Mouse (Mus musculus) heart, adult 9 months (tissue): ENCODE results near the gene Cmtr1.
A peak's percentile ranks its signal among the peaks of the same experiment; 100 is the strongest.
"Not testable (repeated sequence)": the region's sequence is repeated elsewhere in the genome, so short reads cannot be mapped to it uniquely, and the experiment has no call there.

ENCODE experiments used
- DNase-seq, 2 experiments: peaks; one replicate each; pipeline ENCODE4 v3.0.0; 2022; ENCODE audit warnings: low spot score in 2 of 2

Cmtr1 gene

GRCm38 (mm10) chr17:29704781-29705180 lies 44.4 kb downstream of the Cmtr1 start:
- DNase-seq, result peak in 1 of 2 experiments; percentile 22

GRCm38 (mm10) chr17:29705881-29706280 lies 45.5 kb downstream of the Cmtr1 start:
- DNase-seq, result no peak

DNA sequence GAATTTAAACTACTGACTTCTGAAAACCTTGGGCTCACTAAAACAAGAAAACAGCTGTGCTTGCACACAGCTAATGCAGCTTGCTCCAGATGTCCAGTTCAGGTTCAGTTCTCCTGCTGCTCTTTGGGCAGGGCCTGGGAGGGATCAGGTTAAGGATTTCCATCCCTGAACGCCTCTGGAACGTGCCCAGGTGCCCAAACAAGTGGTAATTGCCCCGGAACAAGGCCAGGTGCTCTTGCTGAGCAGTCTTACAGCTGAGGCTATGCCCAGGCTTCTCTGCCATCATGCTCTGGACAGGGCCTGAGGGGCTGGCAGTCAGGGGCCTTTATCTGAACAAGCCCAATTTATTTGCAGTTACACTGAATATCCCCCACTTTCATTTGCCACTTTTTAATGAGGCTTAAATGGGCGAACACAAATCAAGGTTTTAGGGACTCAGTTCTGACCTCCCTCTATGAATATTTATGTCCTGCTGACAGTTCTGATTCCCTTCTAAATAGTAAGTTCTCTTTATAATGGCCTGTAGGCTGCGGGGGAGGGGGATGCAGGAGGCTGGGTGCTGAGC lies 46.7 kb downstream of the Cmtr1 start:
- no peak for DNase-seq

DNA sequence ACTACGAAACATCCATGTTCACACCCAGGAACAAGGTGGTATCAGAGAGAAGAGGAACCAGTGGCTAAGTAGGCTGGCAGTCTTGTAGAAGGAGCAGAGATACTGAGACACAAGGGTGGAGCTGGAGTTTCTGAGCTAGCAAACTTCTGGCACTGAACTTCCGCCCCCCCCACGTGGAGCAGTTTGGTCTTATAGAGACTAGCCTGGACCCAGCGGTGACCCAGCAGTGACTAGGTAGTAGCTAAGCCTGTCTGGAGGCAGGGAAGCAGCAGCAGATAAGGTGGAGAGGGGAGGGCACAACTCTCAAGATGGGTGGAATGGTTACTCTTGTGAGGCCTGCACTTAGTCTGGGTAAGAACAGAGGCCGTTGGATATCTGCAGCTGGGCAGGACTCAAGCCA lies 48.4 kb downstream of the Cmtr1 start:
- DNase-seq, result no peak

DNA sequence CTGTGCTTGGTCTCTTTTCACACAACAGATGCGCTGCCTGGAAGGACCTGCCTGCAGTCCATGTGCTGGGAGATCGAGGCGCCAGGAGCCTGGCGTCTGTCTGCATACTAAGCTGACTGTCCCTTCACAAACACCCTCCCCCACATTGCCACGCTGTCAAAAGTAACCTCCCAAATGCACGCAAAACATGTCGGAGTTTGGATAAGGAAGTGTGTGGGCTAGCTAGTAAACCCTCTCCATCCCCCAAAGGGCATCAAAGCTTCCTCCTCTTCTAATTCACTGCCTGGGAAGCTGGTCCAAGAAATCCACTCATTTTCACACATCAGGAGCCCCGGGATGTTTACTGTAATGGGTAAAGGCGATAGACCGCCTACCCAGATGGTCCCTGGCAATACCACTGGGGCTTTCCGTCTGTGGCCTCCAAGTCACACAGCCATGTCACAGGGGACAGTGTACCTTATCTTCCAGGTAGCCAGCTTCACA lies 50.2 kb downstream of the Cmtr1 start:
- DNase-seq, result no peak

- no peak for DNase-seq
Observed at GRCm38 (mm10) chr17:29711076-29711744, 50.8 kb downstream of the Cmtr1 start.

DNA sequence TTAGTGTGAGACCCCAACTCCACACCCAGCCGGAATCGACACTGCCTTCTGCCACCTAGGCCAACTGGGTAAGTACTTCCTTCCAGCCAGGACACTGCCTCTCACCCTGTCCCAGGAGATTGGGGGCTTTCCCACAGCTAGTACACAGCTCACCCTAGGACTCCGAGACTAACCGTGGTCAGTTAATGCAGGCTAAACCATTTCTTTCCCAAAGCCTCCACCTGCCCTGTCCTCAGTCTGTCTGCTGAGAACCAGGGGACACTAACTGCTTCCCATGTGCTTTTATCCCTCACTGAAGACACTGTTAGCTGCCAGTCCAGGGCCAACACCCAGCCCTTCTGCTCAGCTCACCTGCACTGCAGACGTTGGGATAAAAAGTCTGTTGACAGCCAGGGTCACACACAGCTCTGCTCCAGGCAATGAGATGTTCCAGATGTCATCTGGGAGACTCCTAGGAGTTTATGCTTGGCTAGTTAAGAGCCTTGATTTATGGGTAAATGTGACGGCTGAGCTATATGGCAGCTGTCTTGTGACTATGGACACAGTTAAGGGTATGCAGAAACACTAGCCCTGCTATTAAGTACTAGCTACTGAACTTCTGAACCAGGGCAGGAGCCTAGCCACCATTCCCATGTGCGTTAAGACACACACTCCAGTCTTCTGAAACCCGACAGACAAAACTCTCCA lies 51.5 kb downstream of the Cmtr1 start:
- DNase-seq, result no peak

DNA sequence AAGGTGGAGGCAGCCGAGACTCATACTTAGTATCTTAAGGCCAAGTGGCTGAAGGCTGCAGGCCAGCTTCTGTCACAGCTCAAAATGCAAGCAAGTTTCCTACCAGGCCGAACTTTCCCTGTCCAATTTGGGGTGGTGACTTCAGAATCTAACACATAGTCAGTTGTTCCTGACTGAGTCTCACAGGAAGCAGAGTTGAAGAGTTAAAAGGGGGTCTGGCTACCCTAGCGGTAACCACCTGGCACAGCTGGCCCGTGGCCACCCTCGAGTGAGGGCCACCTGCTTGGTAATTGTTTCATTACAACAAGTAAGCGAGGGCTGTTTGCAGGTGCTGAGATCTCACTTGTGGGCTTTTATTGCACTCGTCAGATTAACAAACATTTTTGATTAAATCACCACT lies 52.2 kb downstream of the Cmtr1 start:
- DNase-seq, result no peak

GRCm38 (mm10) chr17:29713734-29714133 lies 53.3 kb downstream of the Cmtr1 start:
- DNase-seq, result not testable (repeated sequence)

- DNase-seq, result peak; percentile 95 to 96
Observed at GRCm38 (mm10) chr17:29716732-29717445, 56.5 kb downstream of the Cmtr1 start, which contains the start of gene Ccdc167. TSS of gene Ccdc167 (minus strand) at chr17:29717044.

DNA sequence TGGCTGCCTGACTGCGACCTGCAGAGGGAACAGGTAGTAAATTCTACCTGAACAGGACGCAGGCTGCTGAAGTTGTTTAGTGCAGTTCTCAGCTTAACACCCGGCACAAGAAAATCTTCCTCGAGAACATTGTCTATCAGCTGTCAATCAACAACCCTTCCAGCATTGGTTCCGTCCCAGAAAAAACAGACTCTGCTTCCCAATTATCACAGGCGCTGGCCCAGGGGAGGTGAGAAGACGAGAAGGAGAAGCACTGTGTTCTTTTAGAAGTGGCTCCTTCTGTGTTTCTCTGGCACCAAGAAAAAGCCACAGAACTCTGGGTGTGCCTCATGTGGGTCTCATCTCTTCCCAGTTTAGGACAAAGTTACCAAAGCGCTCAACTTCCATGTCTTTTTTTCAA lies 58.3 kb downstream of the Cmtr1 start:
- DNase-seq, result no peak

DNA sequence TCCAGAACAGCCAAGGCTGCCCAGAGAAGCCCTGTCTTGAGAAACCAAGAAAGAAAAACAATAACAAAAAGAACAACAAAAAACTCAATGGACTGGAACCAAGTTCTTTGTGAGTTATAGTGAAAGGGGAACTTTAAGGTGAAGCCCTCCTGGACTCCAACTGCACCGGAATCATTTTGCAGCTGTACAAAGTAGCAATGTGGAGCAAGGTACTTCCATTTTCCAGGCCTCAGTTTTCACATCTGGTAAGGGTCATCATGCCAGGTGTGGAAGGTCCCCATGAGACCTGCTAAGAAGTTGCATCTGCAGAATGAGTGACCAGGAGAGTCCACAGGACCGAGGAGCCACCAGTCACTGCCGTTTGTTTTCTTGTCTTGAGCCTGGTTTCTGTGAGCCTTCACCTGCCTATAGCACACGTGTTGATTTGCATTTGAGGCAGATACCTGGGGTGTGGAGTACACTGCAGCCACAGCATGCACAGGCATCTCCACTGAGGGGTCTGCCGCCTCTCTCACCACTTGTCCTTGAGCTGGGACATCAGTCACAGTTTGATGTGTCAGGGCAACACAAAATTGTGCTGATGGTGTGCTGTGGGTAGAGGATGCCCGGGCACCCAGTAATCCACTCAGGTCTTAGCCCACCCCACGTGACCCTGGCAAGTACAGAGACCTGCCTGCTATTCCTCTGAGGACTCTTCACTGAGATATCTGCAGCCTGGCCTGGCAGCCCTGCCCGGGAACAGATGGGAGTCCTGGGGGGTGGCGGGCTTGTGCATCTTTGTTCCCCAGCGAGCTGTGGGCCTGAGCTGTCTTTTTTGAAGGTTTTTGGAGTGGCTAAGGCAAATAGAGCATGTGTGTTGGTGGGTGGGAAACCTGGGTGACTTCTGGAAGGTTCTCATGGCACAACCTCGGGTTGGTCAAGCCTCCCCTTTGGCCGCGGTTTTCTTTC lies 59.5 kb downstream of the Cmtr1 start:
- DNase-seq, result no peak

DNA sequence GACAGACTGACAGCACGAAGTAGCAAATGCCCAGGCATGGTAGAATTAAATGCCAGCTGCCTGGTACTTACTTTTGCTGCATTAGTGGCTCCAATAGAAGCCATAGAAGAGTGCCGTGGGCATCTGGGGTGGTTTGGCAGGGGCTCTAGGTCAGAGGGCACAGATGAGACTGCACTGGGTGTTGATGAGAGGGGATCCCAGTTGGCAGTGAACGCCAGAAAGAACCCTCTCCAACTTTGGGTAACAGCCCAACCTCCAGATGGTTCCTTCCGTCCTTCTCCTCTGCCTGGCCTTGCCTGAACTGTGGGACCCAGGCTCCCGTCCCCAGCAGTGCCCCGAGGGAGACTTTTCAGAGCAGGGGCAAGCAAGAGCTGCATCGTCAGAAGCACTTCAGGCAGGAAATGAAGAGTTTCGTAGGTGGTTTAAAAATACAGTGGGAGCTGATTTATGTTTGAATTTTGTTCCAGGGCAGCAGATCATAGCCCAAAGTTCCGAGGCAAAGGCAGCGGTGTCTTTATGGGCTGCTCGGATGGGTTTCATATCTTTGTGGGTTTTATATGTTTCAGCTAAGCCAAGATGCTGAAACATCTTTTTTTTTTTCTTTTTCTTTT lies 60.5 kb downstream of the Cmtr1 start:
- no peak for DNase-seq

GRCm38 (mm10) chr17:29724610-29725009 lies 64.2 kb downstream of the Cmtr1 start:
- DNase-seq, result no peak

GRCm38 (mm10) chr17:29725027-29725620 lies 64.7 kb downstream of the Cmtr1 start:
- DNase-seq, result no peak

GRCm38 (mm10) chr17:29728082-29728481 lies 67.7 kb downstream of the Cmtr1 start:
- DNase-seq, result no peak

DNA sequence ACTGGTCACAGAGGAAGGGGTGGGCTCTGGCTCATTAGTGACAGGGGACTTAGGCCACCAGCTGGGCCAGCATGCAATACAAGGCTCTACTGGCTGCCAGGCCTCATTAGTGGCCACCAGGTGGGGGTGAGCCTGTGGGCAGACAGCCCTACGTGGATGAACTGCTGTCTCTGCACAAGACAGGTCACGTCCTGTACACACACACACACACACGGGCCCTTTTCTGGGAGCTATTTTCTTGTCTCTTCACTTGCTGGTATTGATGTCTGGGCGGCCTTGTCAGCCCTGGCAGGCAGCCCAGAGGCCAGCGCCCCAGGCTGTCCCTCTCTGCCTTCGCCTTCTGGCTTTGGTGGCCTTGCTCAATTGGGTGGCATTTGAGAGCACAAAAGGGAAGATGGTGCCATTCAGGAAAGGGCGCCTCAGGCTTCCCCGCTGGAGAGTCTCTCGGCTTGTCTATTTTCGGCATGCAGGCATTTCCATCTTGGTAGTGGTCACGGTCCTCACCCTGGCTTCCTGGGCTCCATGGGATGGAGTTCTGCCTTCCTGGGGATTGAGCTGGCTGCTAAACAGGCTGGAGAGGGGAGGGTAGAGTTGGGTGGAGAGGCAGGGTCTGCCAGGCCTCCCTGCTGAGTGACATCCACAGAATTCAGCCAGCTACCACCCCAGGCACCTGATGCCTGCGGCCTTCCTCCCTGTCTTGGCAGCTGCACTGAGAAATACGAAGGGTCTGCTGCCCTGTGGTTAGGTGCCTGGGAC lies 70.3 kb downstream of the Cmtr1 start:
- no peak for DNase-seq

DNA sequence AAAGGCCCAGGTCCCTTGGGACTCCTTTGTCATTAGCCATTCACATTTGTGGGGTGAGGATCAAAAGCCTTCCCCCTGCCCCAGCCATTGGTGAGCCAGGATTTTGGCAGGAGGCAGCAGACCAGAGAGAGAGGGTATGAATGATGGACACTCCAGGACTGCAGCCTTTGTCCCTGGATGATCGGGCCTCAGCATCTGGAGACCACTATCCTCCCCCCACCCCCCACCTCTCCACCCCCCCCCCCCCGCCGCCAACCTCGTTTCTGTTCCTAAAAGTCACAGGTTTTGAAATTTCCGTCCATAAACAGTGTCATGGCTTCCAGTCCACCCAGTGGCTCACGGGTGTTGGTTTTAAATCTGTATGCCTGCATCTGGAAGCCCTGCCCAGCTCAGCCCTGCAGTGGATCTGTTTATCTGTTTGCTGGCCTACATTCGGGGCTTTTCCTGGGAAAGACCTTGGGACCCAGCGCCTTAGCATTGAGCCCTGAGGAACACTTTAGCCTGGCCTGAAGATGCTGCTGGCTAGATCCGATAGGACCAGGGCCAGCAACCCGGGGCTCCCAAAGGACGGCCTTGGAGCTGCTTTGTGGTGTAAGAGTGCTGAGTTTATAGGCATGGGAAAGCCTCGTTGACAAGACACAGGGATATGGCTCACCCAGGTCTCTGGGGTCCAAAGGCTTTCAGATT lies 71.0 kb downstream of the Cmtr1 start:
- no peak for DNase-seq

- no peak for DNase-seq
Observed at GRCm38 (mm10) chr17:29731953-29732325, 71.5 kb downstream of the Cmtr1 start.
